Mouse (Mus musculus): ENCODE results near the gene Sf3a1. TPM values are rescaled to one million over a fixed set of nuclear protein-coding genes. Genes with fewer than 3 reads are reported as not detected.
"Not testable (repeated sequence)": the region's sequence is repeated elsewhere in the genome, so short reads cannot be mapped to it uniquely, and the experiment has no call there.

The Sf3a1 gene
- polyA plus RNA-seq (2015; fragmentation: Nextera tagmentation; extraction: Ambion mirVana) = 44.8 and 45.8 TPM in 2 replicates

- peak within 1 kb of the TSS; percentile 69 for H3K4me2 ChIP-seq
- peak; percentile 95 for ATAC-seq (ENCODE audit: borderline replicate concordance, extremely low read depth, low FRiP score, low TSS enrichment)
These were observed at the start of gene Sf3a1, which contains the start of gene Ccdc157 for GRCm38 (mm10) chr11:4159808-4160708. Sf3a1 (plus strand) TSS chr11:4160350. Ccdc157 (minus strand) TSS chr11:4160293.

GRCm38 (mm10) chr11:4112033-4112432 is 48.1 kb upstream of the Sf3a1 start:
- 84% methylated on average over 4 of the region's 4 CpGs for WGBS
- H3K36me3 ChIP-seq = no peaks in the 10 kb centered on the region
- peaks cover 4% of the 10 kb centered on the region; the same call in 1 of the 2 replicates for H3K4me1 ChIP-seq
- peaks cover 10% of the 10 kb centered on the region; the same call in 1 of the 2 replicates for H3K27me3 ChIP-seq
- no peak overlapping the region for H3K4me2 ChIP-seq
- no peak overlapping the region for H3K4me3 ChIP-seq
- H3K9me3 ChIP-seq = no peaks in the 10 kb centered on the region
- H3K27ac ChIP-seq = no peak overlapping the region
- no peak for ATAC-seq (ENCODE audit: borderline replicate concordance, extremely low read depth, low FRiP score, low TSS enrichment)
- no peak overlapping the region for H3K9ac ChIP-seq

More at GRCm38 (mm10) chr11:4159808-4160708, at the start of gene Sf3a1, which contains the start of gene Ccdc157:
- peaks cover 29% of the 10 kb centered on the region for H3K4me1 ChIP-seq
- H3K9ac ChIP-seq = peak within 1 kb of the TSS; percentile 81
- H3K27me3 ChIP-seq = no peaks in the 10 kb centered on the region
- peak within 1 kb of the TSS; percentile 80 for H3K4me3 ChIP-seq
- H3K27ac ChIP-seq = peak within 1 kb of the TSS; percentile 82
- peaks cover 37% of the 10 kb centered on the region for H3K36me3 ChIP-seq
- WGBS = 2% methylated on average over 54 of the region's 54 CpGs
- no peaks in the 10 kb centered on the region for H3K9me3 ChIP-seq

- H3K27ac ChIP-seq = no peak overlapping the region
- no peak for ATAC-seq (ENCODE audit: borderline replicate concordance, extremely low read depth, low FRiP score, low TSS enrichment)
These were observed 47.3 kb upstream of the Sf3a1 start for GRCm38 (mm10) chr11:4112861-4113260.

DNA sequence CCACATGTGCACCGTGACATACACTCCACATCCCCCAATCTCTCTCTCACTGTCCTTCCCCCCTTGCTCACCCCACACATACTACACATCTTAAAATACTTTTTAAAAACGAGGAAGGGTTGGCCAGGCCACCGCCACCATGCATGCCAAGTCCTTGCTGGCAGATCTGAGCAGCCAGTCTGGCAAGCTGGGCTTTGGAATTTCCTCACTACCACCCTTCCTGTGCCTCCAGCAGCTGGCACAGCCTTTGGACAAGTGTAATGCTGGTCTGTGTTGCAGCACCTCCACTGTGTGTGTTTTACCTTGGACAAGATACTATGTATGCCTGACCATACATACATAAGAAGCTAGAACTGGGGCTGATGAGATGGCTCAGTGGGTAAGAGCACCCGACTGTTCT is 46.7 kb upstream of the Sf3a1 start:
- Histone ChIP-seq H3K4me1 (peaks cover 16% of the 10 kb centered on the region), H3K9ac (no peak overlapping the region), H3K27me3 (peaks cover 19% of the 10 kb centered on the region; the same call in 1 of the 2 replicates), H3K27ac (no peak overlapping the region), H3K4me2 (no peak overlapping the region), H3K36me3 (no peaks in the 10 kb centered on the region), H3K4me3 (no peak overlapping the region), H3K9me3 (no peaks in the 10 kb centered on the region)
- 71% methylated on average over 4 of the region's 4 CpGs for whole genome bisulfite sequencing
- no peak for ATAC-seq (ENCODE audit: borderline replicate concordance, extremely low read depth, low FRiP score, low TSS enrichment)

More at GRCm38 (mm10) chr11:4112861-4113260, 47.3 kb upstream of the Sf3a1 start:
- H3K9ac ChIP-seq = no peak overlapping the region
- peaks cover 19% of the 10 kb centered on the region; the same call in 1 of the 2 replicates for H3K27me3 ChIP-seq
- H3K4me1 ChIP-seq = peaks cover 12% of the 10 kb centered on the region
- no peaks in the 10 kb centered on the region for H3K36me3 ChIP-seq
- WGBS = 76% methylated on average over 6 of the region's 6 CpGs
- no peaks in the 10 kb centered on the region for H3K9me3 ChIP-seq
- no peak overlapping the region for H3K4me2 ChIP-seq
- no peak overlapping the region for H3K4me3 ChIP-seq

- no peaks in the 10 kb centered on the region for H3K9me3 ChIP-seq
- H3K4me1 ChIP-seq = peaks cover 20% of the 10 kb centered on the region
- 67% methylated on average over 6 of the region's 6 CpGs for WGBS
- H3K9ac ChIP-seq = no peak overlapping the region
- ATAC-seq (ENCODE audit: borderline replicate concordance, extremely low read depth, low FRiP score, low TSS enrichment) = no peak
- no peak overlapping the region for H3K4me2 ChIP-seq
- no peak overlapping the region for H3K27ac ChIP-seq
- no peaks in the 10 kb centered on the region for H3K36me3 ChIP-seq
- no peak overlapping the region for H3K4me3 ChIP-seq
- peaks cover 22% of the 10 kb centered on the region; the same call in 1 of the 2 replicates for H3K27me3 ChIP-seq
These were observed 46.2 kb upstream of the Sf3a1 start for GRCm38 (mm10) chr11:4113970-4114369.

DNA sequence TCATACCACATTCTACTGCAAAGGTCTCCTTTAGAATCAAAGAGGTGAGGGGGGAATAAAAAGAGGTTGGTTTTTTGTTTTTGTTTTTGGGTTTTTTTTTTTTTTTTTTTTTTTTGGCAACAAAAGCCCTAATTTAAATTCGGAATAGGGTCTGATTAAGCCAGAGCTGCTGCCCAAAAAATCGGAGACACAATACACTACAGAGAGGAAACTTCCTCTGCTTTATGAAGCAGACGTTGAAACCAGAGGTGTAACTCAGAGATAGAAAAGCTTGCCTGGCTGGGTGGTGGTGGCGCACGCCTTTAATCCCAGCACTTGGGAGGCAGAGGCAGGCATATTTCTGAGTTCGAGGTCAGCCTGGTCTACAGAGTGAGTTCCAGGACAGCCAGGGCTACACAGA is 45.6 kb upstream of the Sf3a1 start:
- H3K4me3 ChIP-seq; H3K36me3 ChIP-seq; H3K27ac ChIP-seq; H3K9ac ChIP-seq; ATAC-seq (ENCODE audit: borderline replicate concordance, extremely low read depth, low FRiP score, low TSS enrichment); H3K4me2 ChIP-seq; H3K9me3 ChIP-seq: not testable (repeated sequence)
- Histone ChIP-seq H3K4me1 (peaks cover 26% of the 10 kb centered on the region), H3K27me3 (peaks cover 27% of the 10 kb centered on the region; the same call in 1 of the 2 replicates)
- 77% methylated on average over 6 of the region's 6 CpGs for WGBS

GRCm38 (mm10) chr11:4115407-4115806 is 44.7 kb upstream of the Sf3a1 start:
- no peaks in the 10 kb centered on the region for H3K36me3 ChIP-seq
- peaks cover 28% of the 10 kb centered on the region; the same call in 1 of the 2 replicates for H3K27me3 ChIP-seq
- no peak for ATAC-seq (ENCODE audit: borderline replicate concordance, extremely low read depth, low FRiP score, low TSS enrichment)
- no peak overlapping the region for H3K9ac ChIP-seq
- no peaks in the 10 kb centered on the region for H3K9me3 ChIP-seq
- peaks cover 27% of the 10 kb centered on the region for H3K4me1 ChIP-seq
- H3K4me3 ChIP-seq = no peak overlapping the region
- no peak overlapping the region for H3K27ac ChIP-seq
- no peak overlapping the region for H3K4me2 ChIP-seq
- 82% methylated on average over 4 of the region's 4 CpGs for WGBS

- H3K27ac ChIP-seq = no peak overlapping the region
- H3K4me1 ChIP-seq = peaks cover 27% of the 10 kb centered on the region
- WGBS = 46% methylated on average over 11 of the region's 11 CpGs
- no peak overlapping the region for H3K9ac ChIP-seq
- no peaks in the 10 kb centered on the region for H3K9me3 ChIP-seq
- peak overlapping the region; percentile 2; the same call in 1 of the 2 replicates for H3K4me2 ChIP-seq
- peaks cover 28% of the 10 kb centered on the region; the same call in 1 of the 2 replicates for H3K27me3 ChIP-seq
- no peaks in the 10 kb centered on the region for H3K36me3 ChIP-seq
- ATAC-seq (ENCODE audit: borderline replicate concordance, extremely low read depth, low FRiP score, low TSS enrichment) = no peak
- H3K4me3 ChIP-seq = no peak overlapping the region
These were observed 43.5 kb upstream of the Sf3a1 start for GRCm38 (mm10) chr11:4116458-4117141.

GRCm38 (mm10) chr11:4117372-4118071 is 42.6 kb upstream of the Sf3a1 start:
- WGBS = 16% methylated on average over 3 of the region's 3 CpGs
- peaks cover 28% of the 10 kb centered on the region; the same call in 1 of the 2 replicates for H3K27me3 ChIP-seq
- peak overlapping the region; percentile 45 for H3K4me3 ChIP-seq
- no peak overlapping the region for H3K9ac ChIP-seq
- H3K4me1 ChIP-seq = peaks cover 27% of the 10 kb centered on the region
- H3K27ac ChIP-seq = no peak overlapping the region
- H3K9me3 ChIP-seq = no peaks in the 10 kb centered on the region
- no peaks in the 10 kb centered on the region for H3K36me3 ChIP-seq
- ATAC-seq (ENCODE audit: borderline replicate concordance, extremely low read depth, low FRiP score, low TSS enrichment) = no peak
- peak overlapping the region; percentile 78 for H3K4me2 ChIP-seq

DNA sequence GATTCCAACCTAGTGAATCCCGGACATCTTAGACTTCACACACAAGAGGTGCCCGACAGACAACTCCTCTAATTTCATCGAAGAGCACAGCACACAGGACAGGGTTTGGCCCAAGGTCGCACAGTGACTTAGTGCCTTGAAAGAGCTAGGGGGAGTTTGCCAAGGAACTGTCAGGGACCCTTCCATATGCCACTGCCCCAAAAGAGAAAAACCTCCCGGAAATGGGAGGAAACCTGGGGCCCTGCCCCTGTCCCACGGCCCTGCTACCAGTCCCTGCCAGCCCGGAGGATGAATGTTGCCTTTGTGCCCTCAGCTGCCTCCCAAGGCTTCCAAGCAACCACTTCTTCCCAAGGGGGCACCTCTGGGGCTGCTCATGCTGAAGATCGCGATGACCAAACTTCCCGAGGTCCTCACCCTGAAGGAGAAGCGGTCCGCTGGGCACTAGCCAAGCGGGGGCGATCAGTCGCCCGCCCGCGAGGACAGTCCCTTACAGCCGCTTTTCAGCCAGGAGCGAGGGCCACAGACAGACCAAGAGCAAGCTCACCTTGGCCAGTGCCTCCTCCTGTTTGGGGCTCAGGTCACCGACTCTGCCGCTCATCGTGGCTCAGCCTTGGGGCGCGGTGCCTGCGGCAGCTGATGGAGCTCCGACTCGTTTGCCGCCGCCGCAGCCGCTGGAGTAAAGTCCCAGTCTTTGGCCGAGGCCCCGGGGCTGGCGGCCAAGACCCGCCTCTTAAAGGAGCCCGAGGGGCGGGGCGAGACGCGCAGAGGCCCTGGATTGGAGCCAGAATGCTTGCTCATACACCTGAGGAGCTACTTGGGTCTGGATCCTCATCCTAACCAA is 41.8 kb upstream of the Sf3a1 start:
- Histone ChIP-seq H3K4me3 (peak overlapping the region; percentile 45), H3K4me1 (peaks cover 27% of the 10 kb centered on the region), H3K27ac (no peak overlapping the region), H3K4me2 (peak overlapping the region; percentile 78), H3K36me3 (no peaks in the 10 kb centered on the region), H3K9ac (peak overlapping the region; percentile 31), H3K27me3 (peaks cover 28% of the 10 kb centered on the region; the same call in 1 of the 2 replicates), H3K9me3 (no peaks in the 10 kb centered on the region)
- ATAC-seq (ENCODE audit: borderline replicate concordance, extremely low read depth, low FRiP score, low TSS enrichment) = peak; percentile 41; the same call in 1 of the 2 replicates
- WGBS = 1% methylated on average over 41 of the region's 41 CpGs

Data from lung, embryonic 15.5 days (tissue).